Mouse (Mus musculus) MEL (cell line): Measurements from ENCODE around the gene Vrk3. TPM values are rescaled to one million over a fixed set of nuclear protein-coding genes. Genes with fewer than 3 reads are reported as not detected.
A peak's percentile ranks its signal among the peaks of the same experiment; 100 is the strongest.

Experiments
- DNase-seq: peaks from one replicate; pipeline ENCODE4 v3.0.0; 2011; ENCODE audit warnings: low read depth, low spot score
- H3K27ac ChIP-seq: 2 replicates; pipeline ENCODE4 v1.5.1; 2012; ENCODE audit warnings: low read depth, mild to moderate bottlenecking, control low read depth, low read length, moderate library complexity; ENCODE audit not compliant: control insufficient read depth
- H3K27me3 ChIP-seq, 2 experiments: fragments of 150-350 bp in 1 of 2; sonication (generic) in 1 of 2; 2 replicates each; pipeline ENCODE4 v1.6.1; 2012; ENCODE audit warnings: low read length in 2 of 2, mild to moderate bottlenecking in 2 of 2, improper control_type of control experiment in 1 of 2, moderate library complexity in 1 of 2; ENCODE audit not compliant: insufficient read depth in 2 of 2, control insufficient read depth in 1 of 2
- H3K36me3 ChIP-seq, 2 experiments: 2 replicates each; pipeline ENCODE4 v1.6.1; 2012 to 2014; ENCODE audit warnings: low read length in 2 of 2, improper control_type of control experiment in 1 of 2, inconsistent platforms in 1 of 2, mild to moderate bottlenecking in 1 of 2; ENCODE audit not compliant: insufficient read depth in 2 of 2, control insufficient read depth in 1 of 2
- H3K4me1 ChIP-seq, 2 experiments: fragments of 150-350 bp in 1 of 2; sonication (generic) in 1 of 2; 2 replicates each; pipeline ENCODE4 v1.6.1; 2012; ENCODE audit warnings: low read length in 2 of 2, improper control_type of control experiment in 1 of 2, mild to moderate bottlenecking in 1 of 2; ENCODE audit not compliant: insufficient read depth in 2 of 2, control insufficient read depth in 1 of 2
- H3K4me3 ChIP-seq, 2 experiments: fragments of 150-350 bp in 1 of 2; sonication (generic) in 1 of 2; 2 replicates each; pipeline ENCODE4 v1.5.1; 2012; ENCODE audit warnings: low read depth in 2 of 2, low read length in 2 of 2, mild to moderate bottlenecking in 2 of 2, moderate library complexity in 2 of 2, control low read depth in 1 of 2, improper control_type of control experiment in 1 of 2; ENCODE audit not compliant: control insufficient read depth in 1 of 2, insufficient read depth in 1 of 2
- H3K79me2 ChIP-seq: 2 replicates; pipeline ENCODE4 v1.6.1; 2012; ENCODE audit warnings: mild to moderate bottlenecking, low read length, moderate library complexity; ENCODE audit not compliant: control insufficient read depth, poor library complexity, insufficient read depth
- H3K9ac ChIP-seq: 2 replicates; pipeline ENCODE4 v1.6.1; 2012; ENCODE audit warnings: low read depth, mild to moderate bottlenecking, control low read depth, low read length, moderate library complexity; ENCODE audit not compliant: control insufficient read depth, poor library complexity, severe bottlenecking
- H3K9me3 ChIP-seq: fragments of 150-350 bp; sonication (generic); replicated peaks from 2 replicates; pipeline ENCODE4 v1.6.1; 2012; ENCODE audit warnings: mild to moderate bottlenecking, low read length, improper control_type of control experiment, moderate library complexity; ENCODE audit not compliant: insufficient read depth
- CHD1 ChIP-seq: IDR thresholded peaks from 2 replicates; pipeline ENCODE4 v1.6.1; 2012; ENCODE audit warnings: low read depth, mild to moderate bottlenecking, inconsistent platforms, low read length, improper control_type of control experiment
- CHD2 ChIP-seq: IDR thresholded peaks from 2 replicates; pipeline ENCODE4 v1.6.1; 2011; ENCODE audit warnings: low read length, improper control_type of control experiment
- CTCF ChIP-seq, 3 experiments: IDR thresholded peaks in 2 of 3; conservative IDR thresholded peaks in 1 of 3; 2 replicates each; pipeline ENCODE4 v1.5.1; 2011 to 2012; ENCODE audit warnings: low read length in 3 of 3, low read depth in 2 of 3, mild to moderate bottlenecking in 2 of 3, improper control_type of control experiment in 1 of 3, inconsistent platforms in 1 of 3, mixed read lengths in 1 of 3, moderate library complexity in 1 of 3; ENCODE audit not compliant: control insufficient read depth in 1 of 3, insufficient read depth in 1 of 3, poor library complexity in 1 of 3, severe bottlenecking in 1 of 3
- E2F4 ChIP-seq: IDR thresholded peaks from 2 replicates; pipeline ENCODE4 v1.6.1; 2011; ENCODE audit warnings: low read depth, low read length, improper control_type of control experiment, borderline replicate concordance
- EP300 ChIP-seq, 2 experiments: IDR thresholded peaks; 2 replicates each; pipeline ENCODE4 v1.6.1; 2011; ENCODE audit warnings: improper control_type of control experiment in 2 of 2, low read length in 2 of 2, low read depth in 1 of 2, mild to moderate bottlenecking in 1 of 2
- GATA1 ChIP-seq: IDR thresholded peaks from 2 replicates; pipeline ENCODE4 v1.6.1; 2011; ENCODE audit warnings: low read depth, low read length, improper control_type of control experiment
- KAT2A ChIP-seq: conservative IDR thresholded peaks from 2 replicates; pipeline ENCODE4 v1.6.1; 2012; ENCODE audit warnings: low read depth, low read length, improper control_type of control experiment, inconsistent platforms
- MAFK ChIP-seq: IDR thresholded peaks from 2 replicates; pipeline ENCODE4 v1.6.1; 2011; ENCODE audit warnings: low read depth, mild to moderate bottlenecking, low read length, improper control_type of control experiment, borderline replicate concordance
- MAX ChIP-seq: IDR thresholded peaks from 2 replicates; pipeline ENCODE4 v1.6.1; 2011; ENCODE audit warnings: low read length, improper control_type of control experiment
- MAZ ChIP-seq: IDR thresholded peaks from 2 replicates; pipeline ENCODE4 v1.6.1; 2012; ENCODE audit warnings: low read depth, mild to moderate bottlenecking, inconsistent platforms, low read length, improper control_type of control experiment
- MEF2A ChIP-seq: IDR thresholded peaks from 2 replicates; pipeline ENCODE4 v1.6.1; 2014; ENCODE audit warnings: low read depth, mild to moderate bottlenecking, inconsistent platforms, low read length, improper control_type of control experiment; ENCODE audit not compliant: poor library complexity, insufficient replicate concordance, severe bottlenecking; ENCODE audit errors: extremely low read depth
- MXI1 ChIP-seq: IDR thresholded peaks from 2 replicates; pipeline ENCODE4 v1.6.1; 2011; ENCODE audit warnings: mild to moderate bottlenecking, low read depth, low read length, improper control_type of control experiment
- MYB ChIP-seq: IDR thresholded peaks from 2 replicates; pipeline ENCODE4 v1.6.1; 2011; ENCODE audit warnings: mild to moderate bottlenecking, low read depth, low read length, improper control_type of control experiment
- MYC ChIP-seq: IDR thresholded peaks from 2 replicates; pipeline ENCODE4 v1.6.1; 2011; ENCODE audit warnings: low read depth, mild to moderate bottlenecking, low read length, improper control_type of control experiment, moderate library complexity
- NELFE ChIP-seq: IDR thresholded peaks from 2 replicates; pipeline ENCODE4 v1.6.1; 2011; ENCODE audit warnings: low read depth, low read length, improper control_type of control experiment
- NRF1 ChIP-seq: IDR thresholded peaks from 2 replicates; pipeline ENCODE4 v1.6.1; 2014; ENCODE audit warnings: low read depth, mild to moderate bottlenecking, inconsistent platforms, low read length, improper control_type of control experiment, moderate library complexity; ENCODE audit not compliant: poor library complexity, insufficient read depth, severe bottlenecking
- POLR2A ChIP-seq, 2 experiments: IDR thresholded peaks; 2 replicates each; pipeline ENCODE4 v1.6.1; 2011 to 2012; ENCODE audit warnings: low read length in 2 of 2, mild to moderate bottlenecking in 2 of 2, control low read depth in 1 of 2, improper control_type of control experiment in 1 of 2, low read depth in 1 of 2, moderate library complexity in 1 of 2; ENCODE audit not compliant: control insufficient read depth in 1 of 2, insufficient read depth in 1 of 2, poor library complexity in 1 of 2
- POLR2AphosphoS2 ChIP-seq: IDR thresholded peaks from 2 replicates; pipeline ENCODE4 v1.6.1; 2011; ENCODE audit warnings: low read length, improper control_type of control experiment
- RAD21 ChIP-seq: IDR thresholded peaks from 2 replicates; pipeline ENCODE4 v1.6.1; 2011; ENCODE audit warnings: mild to moderate bottlenecking, low read depth, low read length, improper control_type of control experiment
- RCOR1 ChIP-seq: IDR thresholded peaks from 2 replicates; pipeline ENCODE4 v1.6.1; 2012; ENCODE audit warnings: low read depth, mild to moderate bottlenecking, inconsistent platforms, low read length, improper control_type of control experiment
- SIN3A ChIP-seq: IDR thresholded peaks from 2 replicates; pipeline ENCODE4 v1.6.1; 2012; ENCODE audit warnings: low read length, improper control_type of control experiment, inconsistent platforms
- TBP ChIP-seq: IDR thresholded peaks from 2 replicates; pipeline ENCODE4 v1.8.0; 2011; ENCODE audit warnings: low read depth, low read length, improper control_type of control experiment
- TCF12 ChIP-seq: IDR thresholded peaks from 2 replicates; pipeline ENCODE4 v1.6.1; 2014; ENCODE audit warnings: low read depth, mild to moderate bottlenecking, inconsistent platforms, low read length, improper control_type of control experiment, moderate library complexity
- USF2 ChIP-seq, 2 experiments: IDR thresholded peaks; 2 replicates each; pipeline ENCODE4 v1.6.1; 2011 to 2012; ENCODE audit warnings: improper control_type of control experiment in 2 of 2, low read length in 2 of 2, borderline replicate concordance in 1 of 2, inconsistent platforms in 1 of 2, low read depth in 1 of 2, mild to moderate bottlenecking in 1 of 2; ENCODE audit not compliant: insufficient read depth in 1 of 2
- polyA plus RNA-seq, 2 experiments: library from polyadenylated mRNA; stranded (reverse) in 1 of 2; unstranded in 1 of 2; fragments of >175 nt in 1 of 2; fragments of >200 nt in 1 of 2; gene quantifications; 2 replicates each; pipeline versions ENCODE4 v1.2.1 to v1.2.4; 2012; ENCODE audit warnings: low replicate concordance in 2 of 2, low read depth in 1 of 2; ENCODE audit not compliant: insufficient read length in 2 of 2, insufficient read depth in 1 of 2, missing spikeins in 1 of 2
- total RNA-seq: library from RNA; depleted of rRNA; stranded (reverse); fragments of 300-350 nt; gene quantifications from 2 replicates; pipeline ENCODE4 v1.2.3, GENCODE M21; 2012

Vrk3 gene
- total and polyA plus RNA-seq, 3 experiments: 24.9 to 55.6 TPM; not detected in 1

- TF ChIP-seq MYB: peak; percentile 89
- TF ChIP-seq NRF1: peak; percentile 88
- 0 out of 2 replicates have a peak, but pooled peaks have one; percentile 19 for TF ChIP-seq TBP
- TF ChIP-seq TCF12: peak; percentile 64
- TF ChIP-seq MXI1: peak; percentile 74
- peak; percentile 89; the same call in 1 of the 2 replicates for TF ChIP-seq POLR2AphosphoS2
- TF ChIP-seq EP300 (IDR thresholded peaks at IDR 0.05; ENCODE audit: low read depth in 1 of 2, low read length in 2 of 2): peak in 1 of 2 experiments; percentile 72; a peak in 2 of 4 replicates
- no peak for TF ChIP-seq RCOR1
- 0 out of 2 replicates have a peak, but pooled peaks have one; percentile 60 for TF ChIP-seq CHD1
- TF ChIP-seq GATA1: no peak
- TF ChIP-seq POLR2A (IDR thresholded peaks at IDR 0.05; ENCODE audit: control insufficient read depth in 1 of 2, insufficient read depth in 1 of 2, low read depth in 1 of 2, low read length in 2 of 2, poor library complexity in 1 of 2): peak in 1 of 2 experiments; percentile 81; a peak in 3 of 4 replicates
- TF ChIP-seq MAZ: peak; percentile 98
- peak; percentile 92 for TF ChIP-seq CHD2
- no peak for TF ChIP-seq CTCF (IDR thresholded peaks at IDR 0.05 in 2 of 3, conservative IDR thresholded peaks at IDR 0.05 in 1 of 3; ENCODE audit: control insufficient read depth in 1 of 3, insufficient read depth in 1 of 3, low read depth in 2 of 3, low read length in 3 of 3, poor library complexity in 1 of 3, severe bottlenecking in 1 of 3)
- peak; percentile 87 for TF ChIP-seq MYC
Observed at GRCm38 (mm10) chr7:44815721-44816469, 67.7 kb downstream of the Vrk3 start, which contains the start of the genes Nup62 and Il4i1 (continued).

GRCm38 (mm10) chr7:44816470-44817021 is 68.3 kb downstream of the Vrk3 start, which contains the start of gene Atf5:
Gene Atf5 (minus strand): TSS chr7:44816658.
- Histone ChIP-seq H3K4me1 (peaks cover 25 to 46% of the 10 kb centered on the region in 2 experiments), H3K27ac (peak within 1 kb of the TSS; percentile 93), H3K27me3 (no peaks in the 10 kb centered on the region), H3K4me3 (peak within 1 kb of the TSS; percentile 87 to 94), H3K9me3 (no peaks in the 10 kb centered on the region), H3K36me3 (peaks cover 8 to 41% of the 10 kb centered on the region in 2 experiments), H3K79me2 (peaks cover 61% of the 10 kb centered on the region), H3K9ac (peak within 1 kb of the TSS; percentile 97)
- TF ChIP-seq MAFK (no peak), SIN3A (peak; percentile 39), MAX (no peak; the same call in 1 of the 2 replicates), RAD21 (no peak), KAT2A (peak; percentile 11; the same call in 1 of the 2 replicates), NRF1 (no peak), MAZ (peak; percentile 7; the same call in 1 of the 2 replicates), NELFE (no peak), TBP (peak; percentile 7; the same call in 1 of the 2 replicates), USF2 (IDR thresholded peaks at IDR 0.05; ENCODE audit: borderline replicate concordance in 1 of 2, insufficient read depth in 1 of 2, low read depth in 1 of 2, low read length in 2 of 2) (no peak), TCF12 (0 out of 2 replicates have a peak, but pooled peaks have one; percentile 7), MXI1 (peak; percentile 69), MYC (peak; percentile 12; the same call in 1 of the 2 replicates), GATA1 (peak; percentile 26; the same call in 1 of the 2 replicates), E2F4 (peak; percentile 4; the same call in 1 of the 2 replicates), MEF2A (no peak), POLR2A (IDR thresholded peaks at IDR 0.05; ENCODE audit: control insufficient read depth in 1 of 2, insufficient read depth in 1 of 2, low read depth in 1 of 2, low read length in 2 of 2, poor library complexity in 1 of 2) (peak; percentile 41 to 97)
- DNase-seq: peak; percentile 85
